Mouse (Mus musculus) stomach, embryonic 14.5 days (tissue): ENCODE measurements at regions not wholly inside any gene's neighbourhood (a gene's known extent, or its start where the extent isn't known, plus 50 kb on each side); places are given as distances from the start of the nearest gene placed in this dataset.

Source experiments
- ATAC-seq: fragments of 200-750 bp; cut with Nextera tagmentation; 2 replicates; pipeline ENCODE4 v1.8.0; 2017; ENCODE audit warnings: low read depth, moderate TSS enrichment; ENCODE audit not compliant: insufficient number of reproducible peaks, insufficient read depth, low FRiP score
- H3K27ac ChIP-seq: fragments of 300-500 bp; sonication (generic); 2 replicates; pipeline ENCODE4 v1.5.1; 2014; ENCODE audit warnings: mild to moderate bottlenecking, low read length, moderate library complexity, mixed read lengths
- H3K27me3 ChIP-seq: fragments of 300-500 bp; sonication (generic); 2 replicates; pipeline ENCODE4 v1.6.1; 2014; ENCODE audit warnings: low read length, control low read depth, mixed read lengths; ENCODE audit not compliant: control insufficient read depth, insufficient read depth
- H3K36me3 ChIP-seq: fragments of 300-500 bp; sonication (generic); 2 replicates; pipeline ENCODE4 v1.6.1; 2014; ENCODE audit warnings: mild to moderate bottlenecking, control low read depth, low read length, moderate library complexity, mixed read lengths; ENCODE audit not compliant: control insufficient read depth, insufficient read depth
- H3K4me1 ChIP-seq: fragments of 300-500 bp; sonication (generic); 2 replicates; pipeline ENCODE4 v1.6.1; 2014; ENCODE audit warnings: low read length, control low read depth, mixed read lengths; ENCODE audit not compliant: control insufficient read depth, insufficient read depth
- H3K4me2 ChIP-seq: fragments of 300-500 bp; sonication (generic); replicated peaks from 2 replicates; pipeline ENCODE4 v1.6.1; 2014; ENCODE audit warnings: low read depth, low read length, control low read depth
- H3K4me3 ChIP-seq: fragments of 300-500 bp; sonication (generic); 2 replicates; pipeline ENCODE4 v1.5.1; 2014; ENCODE audit warnings: low read depth, low read length, control low read depth
- H3K9ac ChIP-seq: fragments of 300-500 bp; sonication (generic); replicated peaks from 2 replicates; pipeline ENCODE4 v1.6.1; 2014; ENCODE audit warnings: low read depth, mild to moderate bottlenecking, control low read depth, low read length, moderate library complexity, mixed read lengths
- H3K9me3 ChIP-seq: fragments of 300-500 bp; sonication (generic); 2 replicates; pipeline ENCODE4 v1.6.1; 2016; ENCODE audit warnings: low read depth, low read length, control low read depth; ENCODE audit not compliant: control insufficient read depth
- WGBS: fragments of 180-500 bp; shearing (Covaris S2); extraction: QIAGEN DNeasy Blood & Tissue Kit; methylation state at CpG from one replicate; pipeline ENCODE4 v1.1.7; 2014; 5-methylcytosine and 5-hydroxymethylcytosine counted together

DNA sequence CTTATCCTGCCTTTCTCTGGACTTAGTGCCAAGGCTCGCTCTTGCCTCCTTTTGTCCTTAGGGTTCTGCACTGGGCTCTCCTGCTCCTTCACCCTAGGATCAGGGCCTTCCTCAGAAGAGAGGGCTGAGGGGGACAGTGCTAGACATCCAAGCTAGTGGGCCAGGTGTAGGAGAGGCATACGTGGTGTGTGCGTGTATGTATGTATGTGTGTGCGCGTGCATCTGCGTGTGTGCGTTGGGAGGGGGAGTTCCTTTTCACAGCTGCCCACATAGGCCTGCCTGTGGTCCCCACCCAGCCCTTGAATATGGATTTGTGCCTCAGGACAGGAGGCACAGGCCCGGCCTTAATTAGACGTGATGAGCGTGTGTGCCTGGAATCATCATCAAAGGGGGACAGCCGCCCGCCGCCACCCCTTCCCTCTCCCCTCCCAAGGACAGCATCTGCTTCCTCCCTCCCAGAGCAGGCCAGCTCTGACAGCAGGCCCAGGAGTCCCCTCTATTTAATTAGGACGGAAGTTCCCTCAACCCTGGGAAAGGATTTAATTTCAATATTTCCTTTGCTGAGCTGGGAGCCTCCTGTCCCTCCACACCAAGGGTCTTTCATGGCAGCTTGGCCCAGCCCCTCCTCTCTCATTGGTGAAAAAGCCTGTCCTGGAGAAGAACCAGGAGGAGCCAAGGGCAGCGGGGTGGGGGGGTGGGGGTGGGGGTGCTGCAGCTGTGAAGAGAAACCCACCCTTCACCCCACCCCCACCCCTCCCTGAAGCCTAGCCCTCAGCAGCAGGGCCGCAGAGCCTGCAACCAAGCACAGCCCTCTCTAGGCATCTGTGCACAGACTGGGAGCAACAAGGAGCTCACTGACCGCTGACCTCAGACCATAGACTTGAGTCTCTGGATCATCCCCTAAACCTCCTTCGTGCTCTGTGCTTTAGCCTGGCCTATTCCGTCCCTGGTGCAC lies 155.8 kb upstream of the A530016L24Rik start:
- Histone ChIP-seq H3K4me3 (no peak overlapping the region), H3K4me1 (peaks cover 32% of the 10 kb centered on the region), H3K27me3 (no peaks in the 10 kb centered on the region), H3K4me2 (no peak overlapping the region), H3K9ac (no peak overlapping the region), H3K36me3 (no peaks in the 10 kb centered on the region), H3K9me3 (no peaks in the 10 kb centered on the region), H3K27ac (peak overlapping the region; percentile 44; the same call in 1 of the 2 replicates)
- peak; percentile 57; the same call in 1 of the 2 replicates for ATAC-seq
- WGBS: 36% methylated on average over 19 of the region's 19 CpGs

- Histone ChIP-seq H3K27ac (peak overlapping the region; percentile 44; the same call in 1 of the 2 replicates), H3K9ac (no peak overlapping the region), H3K4me2 (no peak overlapping the region), H3K36me3 (no peaks in the 10 kb centered on the region), H3K9me3 (no peaks in the 10 kb centered on the region), H3K4me1 (peaks cover 28% of the 10 kb centered on the region), H3K4me3 (no peak overlapping the region), H3K27me3 (no peaks in the 10 kb centered on the region)
- WGBS: 57% methylated on average over 20 of the region's 20 CpGs
- ATAC-seq: no peak
Observed at GRCm38 (mm10) chr12:112334106-112334855, 155.0 kb upstream of the A530016L24Rik start.

- no peak for ATAC-seq
- H3K27me3 ChIP-seq: no peaks in the 10 kb centered on the region
- no peaks in the 10 kb centered on the region for H3K36me3 ChIP-seq
- peaks cover 22% of the 10 kb centered on the region; the same call in 1 of the 2 replicates for H3K4me1 ChIP-seq
- H3K9ac ChIP-seq: no peak overlapping the region
- no peak overlapping the region for H3K4me2 ChIP-seq
- no peaks in the 10 kb centered on the region for H3K9me3 ChIP-seq
- WGBS: 75% methylated on average over 7 of the region's 7 CpGs
- no peak overlapping the region for H3K27ac ChIP-seq
- H3K4me3 ChIP-seq: no peak overlapping the region
Observed at GRCm38 (mm10) chr12:112335641-112336040, 153.6 kb upstream of the A530016L24Rik start.

DNA sequence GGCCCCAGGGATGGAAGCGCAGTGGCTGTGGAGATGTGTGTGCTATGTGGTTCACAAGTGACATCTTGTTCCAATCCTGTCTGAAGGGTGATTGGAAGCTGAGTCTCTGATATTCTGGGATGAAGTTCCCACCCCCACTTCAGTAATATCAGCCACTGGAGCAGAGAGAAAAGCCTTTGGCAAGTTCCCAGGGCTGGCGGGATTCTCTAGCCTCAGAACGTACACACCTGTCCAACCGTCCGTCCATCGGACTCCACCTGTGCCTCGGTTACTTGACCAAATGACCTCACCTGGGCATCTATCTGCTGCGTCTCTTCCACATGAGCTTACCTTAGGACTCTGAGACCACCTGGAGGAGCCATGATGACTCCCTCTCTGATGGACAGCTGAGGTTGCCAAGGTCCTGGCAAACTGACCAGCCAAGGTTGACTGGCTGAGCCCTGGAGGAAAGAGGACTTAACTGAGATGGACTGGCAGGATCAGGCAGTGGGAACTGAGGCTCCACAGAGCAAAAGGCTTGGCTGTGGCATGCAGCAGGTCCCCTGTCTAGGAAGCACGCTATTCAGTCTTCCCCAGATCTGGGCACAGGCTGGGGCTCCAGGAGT lies 152.5 kb upstream of the A530016L24Rik start:
- Histone ChIP-seq H3K4me1 (peaks cover 17% of the 10 kb centered on the region; the same call in 1 of the 2 replicates), H3K9me3 (no peaks in the 10 kb centered on the region), H3K36me3 (no peaks in the 10 kb centered on the region), H3K4me2 (no peak overlapping the region), H3K9ac (no peak overlapping the region), H3K27ac (no peak overlapping the region), H3K27me3 (no peaks in the 10 kb centered on the region), H3K4me3 (no peak overlapping the region)
- no peak for ATAC-seq
- 79% methylated on average over 9 of the region's 9 CpGs for WGBS

DNA sequence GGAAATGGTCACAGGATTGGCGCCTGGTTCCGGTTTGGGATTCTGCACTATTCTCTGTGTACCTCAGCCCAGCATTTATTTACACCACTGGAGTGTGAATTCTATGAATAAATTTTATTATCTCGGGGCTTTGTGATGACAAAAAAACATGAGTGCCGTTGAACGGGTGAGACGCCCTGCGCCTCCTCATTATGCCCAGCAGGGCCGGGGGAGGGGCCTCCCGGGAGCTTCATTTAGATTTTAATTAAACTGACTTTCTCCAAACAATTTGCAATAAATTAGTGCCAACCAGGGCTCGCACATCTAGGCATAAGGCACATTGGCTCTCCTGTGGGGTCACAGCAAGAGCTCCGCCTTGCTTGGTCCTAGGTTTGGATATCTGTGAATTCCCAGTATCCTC lies 151.8 kb upstream of the A530016L24Rik start:
- H3K36me3 ChIP-seq: no peaks in the 10 kb centered on the region
- no peak overlapping the region for H3K4me3 ChIP-seq
- H3K4me2 ChIP-seq: no peak overlapping the region
- H3K27me3 ChIP-seq: no peaks in the 10 kb centered on the region
- no peak for ATAC-seq
- H3K4me1 ChIP-seq: peaks cover 17% of the 10 kb centered on the region; the same call in 1 of the 2 replicates
- WGBS: 84% methylated on average over 11 of the region's 11 CpGs
- no peak overlapping the region for H3K27ac ChIP-seq
- no peaks in the 10 kb centered on the region for H3K9me3 ChIP-seq
- H3K9ac ChIP-seq: no peak overlapping the region

GRCm38 (mm10) chr12:112338976-112339375 lies 150.3 kb upstream of the A530016L24Rik start:
- no peak overlapping the region for H3K4me2 ChIP-seq
- H3K9me3 ChIP-seq: no peaks in the 10 kb centered on the region
- H3K27ac ChIP-seq: no peak overlapping the region
- no peak for ATAC-seq
- H3K4me3 ChIP-seq: no peak overlapping the region
- H3K4me1 ChIP-seq: peaks cover 4% of the 10 kb centered on the region; the same call in 1 of the 2 replicates
- H3K27me3 ChIP-seq: no peaks in the 10 kb centered on the region
- H3K9ac ChIP-seq: no peak overlapping the region
- no peaks in the 10 kb centered on the region for H3K36me3 ChIP-seq
- 81% methylated on average over 15 of the region's 15 CpGs for WGBS

GRCm38 (mm10) chr12:112339481-112340179 lies 149.6 kb upstream of the A530016L24Rik start:
- H3K27ac ChIP-seq: no peak overlapping the region
- H3K9ac ChIP-seq: no peak overlapping the region
- ATAC-seq: no peak
- no peaks in the 10 kb centered on the region for H3K36me3 ChIP-seq
- H3K4me1 ChIP-seq: no peaks in the 10 kb centered on the region
- WGBS: 62% methylated on average over 11 of the region's 11 CpGs
- no peaks in the 10 kb centered on the region for H3K27me3 ChIP-seq
- no peak overlapping the region for H3K4me2 ChIP-seq
- no peak overlapping the region for H3K4me3 ChIP-seq
- H3K9me3 ChIP-seq: no peaks in the 10 kb centered on the region

DNA sequence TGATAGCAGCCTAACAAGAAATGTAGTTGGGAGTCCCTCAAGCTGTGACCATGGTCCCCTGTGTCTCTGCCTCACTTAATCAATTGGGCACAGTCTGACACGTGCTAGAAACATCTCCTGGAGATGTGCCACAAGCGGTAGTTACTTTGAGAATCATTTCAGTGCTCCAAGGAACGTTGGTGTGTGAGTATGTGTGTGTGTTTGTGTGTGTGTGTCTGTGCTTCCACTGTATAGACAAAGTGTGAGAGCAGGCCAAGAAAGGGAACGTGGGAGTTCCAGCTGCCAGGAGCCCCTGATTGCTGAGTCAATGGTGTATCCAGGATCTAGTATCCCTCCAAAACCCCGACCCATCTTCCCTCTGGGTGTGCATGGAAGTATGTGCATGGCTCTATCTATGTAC lies 149.0 kb upstream of the A530016L24Rik start:
- no peaks in the 10 kb centered on the region for H3K4me1 ChIP-seq
- H3K36me3 ChIP-seq: no peaks in the 10 kb centered on the region
- no peak overlapping the region for H3K27ac ChIP-seq
- H3K9ac ChIP-seq: no peak overlapping the region
- H3K4me3 ChIP-seq: no peak overlapping the region
- H3K27me3 ChIP-seq: no peaks in the 10 kb centered on the region
- no peak for ATAC-seq
- 55% methylated on average over 5 of the region's 5 CpGs for WGBS
- H3K9me3 ChIP-seq: no peaks in the 10 kb centered on the region
- H3K4me2 ChIP-seq: no peak overlapping the region
